Mouse (Mus musculus): ENCODE measurements around the gene Tbcel. TPM values are rescaled to one million over a fixed set of nuclear protein-coding genes. Genes with fewer than 3 reads are reported as not detected.

Gene Tbcel
- polyA plus RNA-seq, 1 experiment from 2014 or later: 6.7 TPM

- ATAC-seq (ENCODE audit: low read depth): peak; percentile 56; the same call in 1 of the 2 replicates
- H3K27me3 ChIP-seq (replicated peaks; ENCODE audit: control insufficient read depth, insufficient read depth, low read length): no peaks in the 10 kb centered on the region
- H3K36me3 ChIP-seq (ENCODE audit: control insufficient read depth, insufficient read depth, low read length): no peaks in the 10 kb centered on the region
- 0 out of 2 replicates have a peak, but pooled peaks cover 3% of the 10 kb centered on the region for H3K4me1 ChIP-seq (ENCODE audit: control insufficient read depth, insufficient read depth, low read length)
- DNase-seq (ENCODE audit: low spot score): peak; percentile 41
- H3K9me3 ChIP-seq (ENCODE audit: control insufficient read depth, low read length): no peaks in the 10 kb centered on the region
- WGBS: 69% methylated on average over 7 of the region's 7 CpGs
- no peak overlapping the region for H3K9ac ChIP-seq (ENCODE audit: low read depth, low read length)
- no peak overlapping the region for H3K27ac ChIP-seq (replicated peaks; ENCODE audit: low read depth, low read length)
- H3K4me2 ChIP-seq (ENCODE audit: low read depth, low read length): no peak overlapping the region
- H3K4me3 ChIP-seq (ENCODE audit: low read depth, low read length): no peak overlapping the region
These were observed 22.9 kb upstream of the Tbcel start for GRCm38 (mm10) chr9:42530221-42531152.

GRCm38 (mm10) chr9:42520587-42521084 is 13.0 kb upstream of the Tbcel start:
- Histone ChIP-seq H3K27ac (replicated peaks; ENCODE audit: low read depth, low read length) (peak overlapping the region; percentile 36; the same call in 1 of the 2 replicates), H3K4me2 (ENCODE audit: low read depth, low read length) (peak overlapping the region; percentile 76), H3K27me3 (replicated peaks; ENCODE audit: control insufficient read depth, insufficient read depth, low read length) (peaks cover 8% of the 10 kb centered on the region; the same call in 1 of the 2 replicates), H3K4me3 (ENCODE audit: low read depth, low read length) (peak overlapping the region; percentile 41), H3K9ac (ENCODE audit: low read depth, low read length) (peak overlapping the region; percentile 61), H3K36me3 (ENCODE audit: control insufficient read depth, insufficient read depth, low read length) (no peaks in the 10 kb centered on the region), H3K4me1 (ENCODE audit: control insufficient read depth, insufficient read depth, low read length) (no peaks in the 10 kb centered on the region; the same call in 1 of the 2 replicates), H3K9me3 (ENCODE audit: control insufficient read depth, low read length) (no peaks in the 10 kb centered on the region)
- 8% methylated on average over 33 of the region's 36 CpGs for WGBS
- ATAC-seq (ENCODE audit: low read depth): peak; percentile 64
- DNase-seq (ENCODE audit: low spot score): peak; percentile 72

- peaks cover 9% of the 10 kb centered on the region for H3K4me1 ChIP-seq (ENCODE audit: control insufficient read depth, insufficient read depth, low read length)
- WGBS: 67% methylated on average over 14 of the region's 14 CpGs
- no peak for DNase-seq (ENCODE audit: low spot score)
These were observed 10.6 kb upstream of the Tbcel start for GRCm38 (mm10) chr9:42518163-42518562.

GRCm38 (mm10) chr9:42513159-42513558 is 5.5 kb upstream of the Tbcel start:
- Histone ChIP-seq H3K4me1 (ENCODE audit: control insufficient read depth, insufficient read depth, low read length) (peaks cover 9% of the 10 kb centered on the region), H3K27me3 (replicated peaks; ENCODE audit: control insufficient read depth, insufficient read depth, low read length) (no peaks in the 10 kb centered on the region), H3K36me3 (ENCODE audit: control insufficient read depth, insufficient read depth, low read length) (no peaks in the 10 kb centered on the region), H3K9ac (ENCODE audit: low read depth, low read length) (no peak overlapping the region), H3K9me3 (ENCODE audit: control insufficient read depth, low read length) (no peaks in the 10 kb centered on the region), H3K27ac (replicated peaks; ENCODE audit: low read depth, low read length) (no peak overlapping the region), H3K4me2 (ENCODE audit: low read depth, low read length) (no peak overlapping the region), H3K4me3 (ENCODE audit: low read depth, low read length) (no peak overlapping the region)
- ATAC-seq (ENCODE audit: low read depth) (no peak), DNase-seq (ENCODE audit: low spot score) (no peak)
- WGBS: 80% methylated on average over 5 of the region's 5 CpGs

More at GRCm38 (mm10) chr9:42518163-42518562, 10.6 kb upstream of the Tbcel start:
- Histone ChIP-seq H3K4me3 (ENCODE audit: low read depth, low read length) (no peak overlapping the region), H3K9ac (ENCODE audit: low read depth, low read length) (no peak overlapping the region), H3K9me3 (ENCODE audit: control insufficient read depth, low read length) (no peaks in the 10 kb centered on the region), H3K4me2 (ENCODE audit: low read depth, low read length) (no peak overlapping the region), H3K27ac (replicated peaks; ENCODE audit: low read depth, low read length) (no peak overlapping the region), H3K27me3 (replicated peaks; ENCODE audit: control insufficient read depth, insufficient read depth, low read length) (peaks cover 8% of the 10 kb centered on the region; the same call in 1 of the 2 replicates), H3K36me3 (ENCODE audit: control insufficient read depth, insufficient read depth, low read length) (no peaks in the 10 kb centered on the region)
- ATAC-seq (ENCODE audit: low read depth): no peak

- 86% methylated on average over 4 of the region's 4 CpGs for WGBS
- Histone ChIP-seq H3K27me3 (replicated peaks; ENCODE audit: control insufficient read depth, insufficient read depth, low read length) (no peaks in the 10 kb centered on the region), H3K4me1 (ENCODE audit: control insufficient read depth, insufficient read depth, low read length) (peaks cover 9% of the 10 kb centered on the region), H3K9ac (ENCODE audit: low read depth, low read length) (no peak overlapping the region), H3K36me3 (ENCODE audit: control insufficient read depth, insufficient read depth, low read length) (no peaks in the 10 kb centered on the region), H3K9me3 (ENCODE audit: control insufficient read depth, low read length) (no peaks in the 10 kb centered on the region), H3K4me3 (ENCODE audit: low read depth, low read length) (no peak overlapping the region), H3K4me2 (ENCODE audit: low read depth, low read length) (no peak overlapping the region), H3K27ac (replicated peaks; ENCODE audit: low read depth, low read length) (no peak overlapping the region)
- ATAC-seq (ENCODE audit: low read depth) (no peak), DNase-seq (ENCODE audit: low spot score) (no peak)
These were observed 4.7 kb upstream of the Tbcel start for GRCm38 (mm10) chr9:42512312-42512711.

- Histone ChIP-seq H3K36me3 (ENCODE audit: control insufficient read depth, insufficient read depth, low read length) (no peaks in the 10 kb centered on the region), H3K27ac (replicated peaks; ENCODE audit: low read depth, low read length) (no peak overlapping the region), H3K9me3 (ENCODE audit: control insufficient read depth, low read length) (no peaks in the 10 kb centered on the region), H3K4me3 (ENCODE audit: low read depth, low read length) (no peak overlapping the region), H3K4me2 (ENCODE audit: low read depth, low read length) (no peak overlapping the region), H3K9ac (ENCODE audit: low read depth, low read length) (no peak overlapping the region), H3K4me1 (ENCODE audit: control insufficient read depth, insufficient read depth, low read length) (peaks cover 7% of the 10 kb centered on the region; the same call in 1 of the 2 replicates), H3K27me3 (replicated peaks; ENCODE audit: control insufficient read depth, insufficient read depth, low read length) (no peaks in the 10 kb centered on the region)
- WGBS: 68% methylated on average over 7 of the region's 7 CpGs
- DNase-seq (ENCODE audit: low spot score) (no peak), ATAC-seq (ENCODE audit: low read depth) (no peak)
These were observed 626 bp upstream of the Tbcel start for GRCm38 (mm10) chr9:42508235-42508634.

GRCm38 (mm10) chr9:42507022-42507421 is 587 bp downstream of the Tbcel start:
- 81% methylated on average over 1 of the region's 1 CpGs for WGBS
- H3K4me1 ChIP-seq (ENCODE audit: control insufficient read depth, insufficient read depth, low read length): peaks cover 7% of the 10 kb centered on the region; the same call in 1 of the 2 replicates
- H3K27ac ChIP-seq (replicated peaks; ENCODE audit: low read depth, low read length): no peak overlapping the region
- H3K9ac ChIP-seq (ENCODE audit: low read depth, low read length): no peak overlapping the region
- no peaks in the 10 kb centered on the region for H3K36me3 ChIP-seq (ENCODE audit: control insufficient read depth, insufficient read depth, low read length)
- H3K9me3 ChIP-seq (ENCODE audit: control insufficient read depth, low read length): no peaks in the 10 kb centered on the region
- H3K27me3 ChIP-seq (replicated peaks; ENCODE audit: control insufficient read depth, insufficient read depth, low read length): no peaks in the 10 kb centered on the region
- ATAC-seq (ENCODE audit: low read depth) (no peak), DNase-seq (ENCODE audit: low spot score) (no peak)
- H3K4me3 ChIP-seq (ENCODE audit: low read depth, low read length): no peak overlapping the region
- no peak overlapping the region for H3K4me2 ChIP-seq (ENCODE audit: low read depth, low read length)

GRCm38 (mm10) chr9:42504971-42505510 is 2.6 kb downstream of the Tbcel start:
- DNase-seq (ENCODE audit: low spot score) (no peak), ATAC-seq (ENCODE audit: low read depth) (no peak)
- 74% methylated on average over 3 of the region's 3 CpGs for WGBS

More at GRCm38 (mm10) chr9:42504971-42505510, 2.6 kb downstream of the Tbcel start:
- H3K4me1 ChIP-seq (ENCODE audit: control insufficient read depth, insufficient read depth, low read length): peaks cover 7% of the 10 kb centered on the region; the same call in 1 of the 2 replicates
- no peak overlapping the region for H3K9ac ChIP-seq (ENCODE audit: low read depth, low read length)
- H3K27ac ChIP-seq (replicated peaks; ENCODE audit: low read depth, low read length): no peak overlapping the region
- H3K36me3 ChIP-seq (ENCODE audit: control insufficient read depth, insufficient read depth, low read length): no peaks in the 10 kb centered on the region
- H3K4me2 ChIP-seq (ENCODE audit: low read depth, low read length): no peak overlapping the region
- H3K9me3 ChIP-seq (ENCODE audit: control insufficient read depth, low read length): no peaks in the 10 kb centered on the region
- no peak overlapping the region for H3K4me3 ChIP-seq (ENCODE audit: low read depth, low read length)
- H3K27me3 ChIP-seq (replicated peaks; ENCODE audit: control insufficient read depth, insufficient read depth, low read length): no peaks in the 10 kb centered on the region

Measured in embryonic facial prominence, embryonic 14.5 days (tissue).